Mouse (Mus musculus) intestine, embryonic 14.5 days (tissue): Measurements from ENCODE around the gene Snx4. TPM values are rescaled to one million over a fixed set of nuclear protein-coding genes. Genes with fewer than 3 reads are reported as not detected.
"Not testable (repeated sequence)": the region's sequence is repeated elsewhere in the genome, so short reads cannot be mapped to it uniquely, and the experiment has no call there.

ENCODE experiments used
- ATAC-seq: fragments of 200-750 bp; cut with Nextera tagmentation; replicated peaks from 2 replicates; pipeline ENCODE4 v1.8.0; 2017; ENCODE audit warnings: low read depth, moderate number of reproducible peaks, moderate TSS enrichment, moderate library complexity; ENCODE audit not compliant: low FRiP score, low TSS enrichment
- DNase-seq: peaks from one replicate; pipeline ENCODE4 v3.0.0-alpha.2; 2018; ENCODE audit warnings: low spot score
- H3K27ac ChIP-seq: fragments of 300-500 bp; sonication (generic); 2 replicates; pipeline ENCODE4 v1.5.1; 2014; ENCODE audit warnings: low read depth, mild to moderate bottlenecking, control low read depth
- H3K27me3 ChIP-seq: fragments of 300-500 bp; sonication (generic); replicated peaks from 2 replicates; pipeline ENCODE4 v1.6.1; 2014; ENCODE audit warnings: low read length, control low read depth; ENCODE audit not compliant: control insufficient read depth, insufficient read depth
- H3K36me3 ChIP-seq: fragments of 300-500 bp; sonication (generic); 2 replicates; pipeline ENCODE4 v1.6.1; 2014; ENCODE audit warnings: low read length, control low read depth; ENCODE audit not compliant: control insufficient read depth, insufficient read depth
- H3K4me1 ChIP-seq: fragments of 300-500 bp; sonication (generic); replicated peaks from 2 replicates; pipeline ENCODE4 v1.6.1; 2014; ENCODE audit warnings: low read length, control low read depth, mixed read lengths; ENCODE audit not compliant: control insufficient read depth, insufficient read depth
- H3K4me2 ChIP-seq: fragments of 300-500 bp; sonication (generic); 2 replicates; pipeline ENCODE4 v1.6.1; 2014; ENCODE audit warnings: low read length
- H3K4me3 ChIP-seq: fragments of 300-500 bp; sonication (generic); 2 replicates; pipeline ENCODE4 v1.5.1; 2014; ENCODE audit warnings: low read depth, low read length, control low read depth, mixed read lengths
- H3K9ac ChIP-seq: fragments of 300-500 bp; sonication (generic); 2 replicates; pipeline ENCODE4 v1.6.1; 2014; ENCODE audit warnings: mild to moderate bottlenecking, low read length
- H3K9me3 ChIP-seq: fragments of 300-500 bp; sonication (generic); 2 replicates; pipeline ENCODE4 v1.6.1; 2016; ENCODE audit warnings: low read length, control low read depth; ENCODE audit not compliant: control insufficient read depth
- WGBS: fragments of 180-500 bp; shearing (Covaris S2); extraction: QIAGEN DNeasy Blood & Tissue Kit; methylation state at CpG from one replicate; pipeline ENCODE4 v1.1.7; 2014; 5-methylcytosine and 5-hydroxymethylcytosine counted together
- polyA plus RNA-seq: library from polyadenylated mRNA; unstranded; fragments of >200 nt; fragmentation: Nextera tagmentation; extraction: Ambion mirVana; gene quantifications from 2 replicates; pipeline ENCODE4 v1.2.1, GENCODE M21; 2014

Gene Snx4
- 78.4 and 89.5 TPM in 2 replicates for polyA plus RNA-seq

GRCm38 (mm10) chr16:33251194-33252051 is at the start of gene Snx4:
TSS of gene Snx4 (plus strand) at chr16:33251442.
- peak; percentile 98 for DNase-seq
- no peaks in the 10 kb centered on the region for H3K9me3 ChIP-seq
- H3K4me3 ChIP-seq, result peak within 1 kb of the TSS; percentile 96
- no peaks in the 10 kb centered on the region for H3K27me3 ChIP-seq
- peaks cover 9% of the 10 kb centered on the region for H3K4me1 ChIP-seq
- WGBS, result under 1% methylated on average over 70 of the region's 72 CpGs
- peak within 1 kb of the TSS; percentile 93 for H3K9ac ChIP-seq
- H3K4me2 ChIP-seq, result peak within 1 kb of the TSS; percentile 77
- peak; percentile 92 for ATAC-seq
- no peaks in the 10 kb centered on the region for H3K36me3 ChIP-seq
- peak within 1 kb of the TSS; percentile 86 for H3K27ac ChIP-seq

DNA sequence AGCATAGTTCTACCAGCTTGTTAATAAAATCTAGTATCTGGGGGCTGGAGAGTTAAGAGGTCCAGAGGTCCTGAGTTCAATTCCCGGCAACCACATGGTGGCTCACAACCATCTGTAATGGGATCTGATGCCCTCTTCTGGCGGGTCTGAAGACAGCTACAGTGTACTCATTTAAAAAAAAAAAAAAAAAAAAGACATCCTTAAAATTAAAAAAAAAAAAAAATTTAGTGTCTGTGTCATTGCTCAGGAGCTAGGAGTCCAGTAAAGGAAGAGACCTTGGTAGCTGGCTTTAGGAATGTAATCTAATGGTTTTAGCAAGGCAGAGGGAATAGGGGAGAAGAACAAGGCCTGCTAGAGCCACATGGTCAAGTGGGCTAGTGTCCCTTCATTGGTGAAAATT is 40.4 kb upstream of the Snx4 start:
- no peak for DNase-seq
- no peak overlapping the region for H3K4me3 ChIP-seq
- no peak overlapping the region for H3K9ac ChIP-seq
- no peak for ATAC-seq
- H3K27me3 ChIP-seq, result no peaks in the 10 kb centered on the region
- no peaks in the 10 kb centered on the region for H3K4me1 ChIP-seq
- 74% methylated on average over 2 of the region's 2 CpGs for WGBS
- H3K9me3 ChIP-seq, result no peaks in the 10 kb centered on the region
- H3K27ac ChIP-seq, result no peak overlapping the region
- H3K4me2 ChIP-seq, result no peak overlapping the region
- H3K36me3 ChIP-seq, result peaks cover 67% of the 10 kb centered on the region

- Histone ChIP-seq H3K4me3 (no peak overlapping the region), H3K9ac (no peak overlapping the region), H3K4me1 (no peaks in the 10 kb centered on the region), H3K27ac (peak overlapping the region; percentile 29; the same call in 1 of the 2 replicates), H3K27me3 (no peaks in the 10 kb centered on the region), H3K9me3 (no peaks in the 10 kb centered on the region), H3K4me2 (no peak overlapping the region), H3K36me3 (peaks cover 58% of the 10 kb centered on the region)
- ATAC-seq (no peak), DNase-seq (no peak)
- WGBS, result 80% methylated on average over 9 of the region's 9 CpGs
Measured at GRCm38 (mm10) chr16:33216313-33217003, 34.8 kb upstream of the Snx4 start.

DNA sequence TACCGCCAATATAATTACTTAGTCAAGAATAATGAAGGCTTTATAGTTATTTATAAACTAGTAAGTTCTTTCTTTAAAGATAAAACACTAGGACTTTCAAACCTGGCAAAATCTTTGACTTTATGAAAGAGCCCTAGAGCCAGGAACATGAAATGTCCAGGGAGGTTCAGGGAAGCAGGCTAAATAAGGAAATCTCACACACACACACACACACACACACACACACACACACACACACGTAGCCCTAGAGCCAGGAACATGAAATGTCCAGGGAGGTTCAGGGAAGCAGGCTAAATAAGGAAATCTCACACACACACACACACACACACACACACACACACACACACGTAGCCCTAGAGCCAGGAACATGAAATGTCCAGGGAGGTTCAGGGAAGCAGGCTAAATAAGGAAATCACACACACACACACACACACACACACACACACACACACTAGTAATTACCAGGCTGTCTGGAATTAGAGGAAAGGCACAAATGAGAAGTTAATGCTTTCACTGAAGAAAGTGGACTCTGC is 33.6 kb upstream of the Snx4 start:
- DNase-seq, H3K4me3 ChIP-seq, H3K9me3 ChIP-seq, ATAC-seq, H3K27me3 ChIP-seq, H3K9ac ChIP-seq, H3K4me1 ChIP-seq, H3K4me2 ChIP-seq: not testable (repeated sequence)
- WGBS, result 57% methylated on average over 3 of the region's 3 CpGs
- H3K36me3 ChIP-seq, result peaks cover 53% of the 10 kb centered on the region
- H3K27ac ChIP-seq, result peak overlapping the region; percentile 65

DNA sequence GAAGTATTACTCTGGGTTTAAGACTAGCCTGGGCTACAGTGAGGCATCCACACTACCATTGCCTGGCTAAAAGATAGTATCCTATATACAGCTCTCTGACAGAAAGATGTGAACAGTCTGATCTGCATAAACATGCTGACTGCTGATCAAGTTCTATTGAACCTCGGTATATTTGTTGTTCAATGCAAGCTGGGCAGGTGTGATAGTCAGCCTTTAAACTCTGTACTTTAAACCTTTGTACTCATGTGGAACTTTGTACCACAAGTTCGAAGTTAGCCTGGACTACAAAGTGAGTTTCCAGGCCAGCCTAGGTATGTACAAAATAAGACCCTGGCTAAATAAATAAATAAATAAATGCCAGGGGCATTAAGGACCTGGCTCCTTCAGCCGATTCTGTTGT is 28.8 kb upstream of the Snx4 start:
- Histone ChIP-seq H3K9me3 (no peaks in the 10 kb centered on the region), H3K27me3 (no peaks in the 10 kb centered on the region), H3K27ac (no peak overlapping the region), H3K4me2 (no peak overlapping the region), H3K4me1 (no peaks in the 10 kb centered on the region), H3K36me3 (peaks cover 46% of the 10 kb centered on the region), H3K4me3 (no peak overlapping the region), H3K9ac (no peak overlapping the region)
- ATAC-seq, result no peak
- DNase-seq, result no peak
- 93% methylated on average over 3 of the region's 3 CpGs for WGBS

- Histone ChIP-seq H3K4me3 (no peak overlapping the region), H3K27ac (no peak overlapping the region), H3K4me1 (no peaks in the 10 kb centered on the region), H3K4me2 (no peak overlapping the region), H3K36me3 (peaks cover 58% of the 10 kb centered on the region), H3K9me3 (no peaks in the 10 kb centered on the region), H3K27me3 (no peaks in the 10 kb centered on the region), H3K9ac (no peak overlapping the region)
- WGBS, result 86% methylated on average over 5 of the region's 5 CpGs
- DNase-seq (no peak), ATAC-seq (no peak)
Measured at GRCm38 (mm10) chr16:33224381-33224780, 26.9 kb upstream of the Snx4 start.

- Histone ChIP-seq H3K4me2 (no peak overlapping the region), H3K9ac (no peak overlapping the region), H3K27ac (no peak overlapping the region), H3K36me3 (peaks cover 76% of the 10 kb centered on the region), H3K27me3 (no peaks in the 10 kb centered on the region), H3K4me1 (no peaks in the 10 kb centered on the region), H3K4me3 (no peak overlapping the region), H3K9me3 (no peaks in the 10 kb centered on the region)
- 92% methylated on average over 12 of the region's 12 CpGs for WGBS
- ATAC-seq, result no peak
- DNase-seq, result no peak
Measured at GRCm38 (mm10) chr16:33234128-33234527, 17.1 kb upstream of the Snx4 start.

GRCm38 (mm10) chr16:33236151-33236550 is 15.1 kb upstream of the Snx4 start:
- no peak overlapping the region for H3K4me2 ChIP-seq
- ATAC-seq, result no peak

More at GRCm38 (mm10) chr16:33236151-33236550, 15.1 kb upstream of the Snx4 start:
- Histone ChIP-seq H3K4me3 (no peak overlapping the region), H3K36me3 (peaks cover 81% of the 10 kb centered on the region), H3K27me3 (no peaks in the 10 kb centered on the region), H3K4me1 (no peaks in the 10 kb centered on the region), H3K9ac (no peak overlapping the region), H3K27ac (no peak overlapping the region), H3K9me3 (no peaks in the 10 kb centered on the region)
- 73% methylated on average over 6 of the region's 6 CpGs for WGBS
- no peak for DNase-seq
